Mouse (Mus musculus): ENCODE measurements at regions not wholly inside any gene's neighbourhood (a gene's known extent, or its start where the extent isn't known, plus 50 kb on each side); places are given as distances from the start of the nearest gene placed in this dataset.
"Not testable (repeated sequence)": the region's sequence is repeated elsewhere in the genome, so short reads cannot be mapped to it uniquely, and the experiment has no call there.

- H3K27ac ChIP-seq, result no peak overlapping the region
- H3K9ac ChIP-seq (ENCODE audit: low read depth, low read length), result no peak overlapping the region
- H3K4me3 ChIP-seq (replicated peaks; ENCODE audit: low read depth, low read length), result no peak overlapping the region
- DNase-seq (ENCODE audit: low spot score) (no peak), ATAC-seq (replicated peaks; ENCODE audit: low FRiP score, low read depth) (peak; percentile 33; the same call in 1 of the 2 replicates)
- H3K4me1 ChIP-seq (replicated peaks; ENCODE audit: insufficient read depth, low read length), result no peaks in the 10 kb centered on the region
- H3K27me3 ChIP-seq (ENCODE audit: insufficient read depth, low read length), result no peaks in the 10 kb centered on the region
- no peak overlapping the region for H3K4me2 ChIP-seq (ENCODE audit: low read length)
- WGBS, result 90% methylated on average over 1 of the region's 1 CpGs
- no peaks in the 10 kb centered on the region for H3K36me3 ChIP-seq (ENCODE audit: insufficient read depth, low read length)
- no peak for TF ChIP-seq CTCF (IDR thresholded peaks at IDR 0.05; ENCODE audit: low read depth)
- H3K9me3 ChIP-seq (replicated peaks; ENCODE audit: low read length), result no peaks in the 10 kb centered on the region
Observed at GRCm38 (mm10) chr8:8966658-8967048, 276.3 kb upstream of the Arglu1 start.

GRCm38 (mm10) chr8:8965983-8966657 is 275.8 kb upstream of the Arglu1 start:
- peak; percentile 54; the same call in 1 of the 2 replicates for ATAC-seq (replicated peaks; ENCODE audit: low FRiP score, low read depth)
- peak; percentile 45 for DNase-seq (ENCODE audit: low spot score)
- no peaks in the 10 kb centered on the region for H3K27me3 ChIP-seq (ENCODE audit: insufficient read depth, low read length)
- no peak overlapping the region for H3K4me2 ChIP-seq (ENCODE audit: low read length)
- WGBS, result 27% methylated on average over 10 of the region's 10 CpGs
- H3K4me3 ChIP-seq (replicated peaks; ENCODE audit: low read depth, low read length), result no peak overlapping the region
- no peaks in the 10 kb centered on the region for H3K4me1 ChIP-seq (replicated peaks; ENCODE audit: insufficient read depth, low read length)
- H3K27ac ChIP-seq, result no peak overlapping the region
- H3K9ac ChIP-seq (ENCODE audit: low read depth, low read length), result no peak overlapping the region
- H3K36me3 ChIP-seq (ENCODE audit: insufficient read depth, low read length), result no peaks in the 10 kb centered on the region
- no peaks in the 10 kb centered on the region for H3K9me3 ChIP-seq (replicated peaks; ENCODE audit: low read length)
- no peak for TF ChIP-seq CTCF (IDR thresholded peaks at IDR 0.05; ENCODE audit: low read depth)

DNA sequence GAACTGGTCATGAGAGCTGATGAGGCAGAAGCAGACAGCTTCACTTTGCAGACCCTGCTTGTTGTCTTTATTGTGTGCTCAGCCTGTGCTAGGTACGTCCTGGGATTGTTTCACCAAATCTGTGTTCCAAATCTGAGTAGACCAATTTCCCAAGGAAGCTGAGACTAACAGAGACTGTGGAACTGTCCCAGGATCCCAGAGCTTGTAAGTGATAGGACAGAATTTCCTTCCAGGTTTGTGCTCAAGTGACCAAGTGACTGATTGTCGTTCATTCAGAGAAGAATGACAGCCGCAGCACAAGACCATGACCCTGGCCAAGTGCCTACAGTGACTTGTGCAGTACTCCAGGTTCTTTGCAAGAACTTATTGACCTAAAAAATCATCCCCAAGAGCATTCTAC is 269.9 kb upstream of the Arglu1 start:
- WGBS, result 79% methylated on average over 3 of the region's 3 CpGs
- H3K4me2 ChIP-seq (ENCODE audit: low read length), result no peak overlapping the region
- H3K36me3 ChIP-seq (ENCODE audit: insufficient read depth, low read length), result no peaks in the 10 kb centered on the region
- no peak for TF ChIP-seq CTCF (IDR thresholded peaks at IDR 0.05; ENCODE audit: low read depth)
- DNase-seq (ENCODE audit: low spot score) (no peak), ATAC-seq (replicated peaks; ENCODE audit: low FRiP score, low read depth) (no peak)
- H3K9ac ChIP-seq (ENCODE audit: low read depth, low read length), result no peak overlapping the region
- no peak overlapping the region for H3K27ac ChIP-seq
- H3K27me3 ChIP-seq (ENCODE audit: insufficient read depth, low read length), result no peaks in the 10 kb centered on the region
- no peak overlapping the region for H3K4me3 ChIP-seq (replicated peaks; ENCODE audit: low read depth, low read length)
- H3K4me1 ChIP-seq (replicated peaks; ENCODE audit: insufficient read depth, low read length), result no peaks in the 10 kb centered on the region
- H3K9me3 ChIP-seq (replicated peaks; ENCODE audit: low read length), result no peaks in the 10 kb centered on the region

DNA sequence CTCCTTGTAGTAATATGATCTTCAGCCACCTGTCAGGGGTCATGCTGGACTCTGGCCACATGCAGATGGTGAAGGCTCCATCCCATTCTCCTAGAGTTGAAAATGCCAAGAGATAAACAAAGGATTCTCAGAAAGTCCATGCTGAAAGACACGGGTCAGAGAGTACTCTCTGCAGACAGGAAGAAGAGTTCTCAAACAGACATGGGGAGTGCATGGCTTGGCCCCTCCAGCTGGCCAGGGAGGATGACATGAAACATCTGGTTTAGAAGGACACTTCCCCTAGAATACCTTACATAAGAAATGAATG is 269.4 kb upstream of the Arglu1 start:
- no peak for TF ChIP-seq CTCF (IDR thresholded peaks at IDR 0.05; ENCODE audit: low read depth)
- Histone ChIP-seq H3K4me2 (ENCODE audit: low read length) (no peak overlapping the region), H3K4me3 (replicated peaks; ENCODE audit: low read depth, low read length) (no peak overlapping the region), H3K27me3 (ENCODE audit: insufficient read depth, low read length) (no peaks in the 10 kb centered on the region), H3K36me3 (ENCODE audit: insufficient read depth, low read length) (no peaks in the 10 kb centered on the region), H3K9me3 (replicated peaks; ENCODE audit: low read length) (no peaks in the 10 kb centered on the region), H3K4me1 (replicated peaks; ENCODE audit: insufficient read depth, low read length) (no peaks in the 10 kb centered on the region), H3K27ac (no peak overlapping the region), H3K9ac (ENCODE audit: low read depth, low read length) (no peak overlapping the region)
- 6% methylated on average over 1 of the region's 1 CpGs for WGBS
- DNase-seq (ENCODE audit: low spot score) (peak; percentile 47), ATAC-seq (replicated peaks; ENCODE audit: low FRiP score, low read depth) (peak; percentile 52; the same call in 1 of the 2 replicates)

DNA sequence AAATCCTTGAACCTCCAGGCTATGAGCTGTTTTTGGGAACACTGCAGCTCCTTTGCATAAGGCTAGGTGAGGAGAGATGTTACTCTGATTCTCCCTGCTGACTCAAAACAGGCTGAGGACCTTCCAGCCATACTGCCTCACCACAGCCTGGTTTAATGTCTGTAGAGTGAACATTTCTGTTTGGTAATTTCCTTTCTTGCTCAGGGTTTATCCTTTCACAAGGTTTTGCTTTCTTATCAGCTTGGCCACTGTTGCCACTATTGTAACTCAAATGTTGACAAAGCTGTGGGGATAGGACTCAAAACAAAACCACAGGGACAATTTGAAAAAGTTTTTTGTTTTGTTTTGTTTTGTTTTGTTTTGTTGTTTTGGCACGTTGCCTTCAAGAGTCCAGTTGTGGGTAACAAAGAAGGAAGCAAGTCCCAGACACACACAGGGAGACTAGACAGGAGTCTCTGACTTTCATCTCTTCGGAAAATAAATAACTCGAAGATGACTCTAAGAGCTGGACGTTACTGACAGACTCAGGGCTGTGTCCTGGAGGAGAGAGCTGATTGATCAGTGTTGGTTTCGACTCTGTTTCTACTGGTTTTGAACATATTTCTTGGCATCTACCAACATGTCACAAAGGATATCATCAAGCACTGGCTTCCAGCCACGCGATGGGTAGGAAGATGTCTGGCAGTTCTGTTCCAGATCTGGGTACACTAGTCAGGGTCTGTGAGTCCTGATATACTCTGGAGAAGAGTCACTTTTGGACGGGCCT is 268.9 kb upstream of the Arglu1 start:
- H3K4me1 ChIP-seq (replicated peaks; ENCODE audit: insufficient read depth, low read length), result no peaks in the 10 kb centered on the region
- ATAC-seq (replicated peaks; ENCODE audit: low FRiP score, low read depth) (no peak), DNase-seq (ENCODE audit: low spot score) (no peak)
- WGBS, result 50% methylated on average over 8 of the region's 8 CpGs
- H3K36me3 ChIP-seq (ENCODE audit: insufficient read depth, low read length), result no peaks in the 10 kb centered on the region
- no peaks in the 10 kb centered on the region for H3K27me3 ChIP-seq (ENCODE audit: insufficient read depth, low read length)
- H3K9me3 ChIP-seq (replicated peaks; ENCODE audit: low read length), result no peaks in the 10 kb centered on the region
- H3K4me3 ChIP-seq (replicated peaks; ENCODE audit: low read depth, low read length), result no peak overlapping the region
- no peak for TF ChIP-seq CTCF (IDR thresholded peaks at IDR 0.05; ENCODE audit: low read depth)
- no peak overlapping the region for H3K9ac ChIP-seq (ENCODE audit: low read depth, low read length)
- no peak overlapping the region for H3K27ac ChIP-seq
- H3K4me2 ChIP-seq (ENCODE audit: low read length), result no peak overlapping the region

- not testable (repeated sequence) for H3K4me3 ChIP-seq (replicated peaks; ENCODE audit: low read depth, low read length); DNase-seq (ENCODE audit: low spot score); ATAC-seq (replicated peaks; ENCODE audit: low FRiP score, low read depth); H3K27me3 ChIP-seq (ENCODE audit: insufficient read depth, low read length); H3K9ac ChIP-seq (ENCODE audit: low read depth, low read length); H3K4me2 ChIP-seq (ENCODE audit: low read length); H3K36me3 ChIP-seq (ENCODE audit: insufficient read depth, low read length); H3K27ac ChIP-seq; H3K4me1 ChIP-seq (replicated peaks; ENCODE audit: insufficient read depth, low read length); H3K9me3 ChIP-seq (replicated peaks; ENCODE audit: low read length)
- 81% methylated on average over 8 of the region's 8 CpGs for WGBS
Observed at GRCm38 (mm10) chr8:8958140-8958539, 267.8 kb upstream of the Arglu1 start.

Data from kidney, postnatal 0 days (tissue).